Mouse (Mus musculus): Measurements from ENCODE around the gene C030005K15Rik. TPM values are rescaled to one million over a fixed set of nuclear protein-coding genes. Genes with fewer than 3 reads are reported as not detected.
"Not testable (repeated sequence)": the region's sequence is repeated elsewhere in the genome, so short reads cannot be mapped to it uniquely, and the experiment has no call there.

Gene C030005K15Rik
- not detected in 2 replicates for polyA plus RNA-seq (2014; fragmentation: Nextera tagmentation; extraction: Ambion mirVana)

DNA sequence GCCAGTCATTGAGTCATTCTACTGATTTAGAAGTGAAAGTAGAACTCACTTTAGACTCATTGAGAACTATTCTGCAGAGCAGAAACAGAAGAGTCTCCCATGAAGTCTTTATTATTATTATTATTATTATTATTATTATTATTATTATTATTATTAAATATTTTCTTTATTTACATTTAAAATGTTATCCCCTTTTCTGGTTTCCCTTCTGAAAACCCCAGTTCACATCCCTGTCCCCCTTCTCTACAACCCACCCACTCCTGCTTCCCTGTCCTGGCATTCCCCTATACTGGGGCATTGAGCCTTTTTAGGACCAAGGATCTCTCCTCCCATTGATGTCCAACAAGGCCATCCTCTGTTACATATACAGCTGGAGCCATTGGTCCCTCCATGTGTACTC is at the start of gene C030005K15Rik:
TSS of gene C030005K15Rik (minus strand) at position 101 of the 400 bp plus-strand sequence.
- not testable (repeated sequence) for ATAC-seq (ENCODE audit: insufficient number of reproducible peaks, insufficient read depth, low FRiP score, low read depth); H3K4me3 ChIP-seq (ENCODE audit: low read depth, low read length); H3K27me3 ChIP-seq (ENCODE audit: control insufficient read depth, insufficient read depth, low read length)

GRCm38 (mm10) chr10:97768171-97768749 is 41.7 kb upstream of the C030005K15Rik start:
- H3K4me3 ChIP-seq (ENCODE audit: low read depth, low read length): no peak overlapping the region
- no peaks in the 10 kb centered on the region for H3K27me3 ChIP-seq (ENCODE audit: control insufficient read depth, insufficient read depth, low read length)
- no peaks in the 10 kb centered on the region for H3K4me1 ChIP-seq (ENCODE audit: control insufficient read depth, insufficient read depth, low read length)
- no peak overlapping the region for H3K9ac ChIP-seq (replicated peaks; ENCODE audit: low read depth, low read length)
- 56% methylated on average over 5 of the region's 5 CpGs for WGBS
- H3K9me3 ChIP-seq (ENCODE audit: control insufficient read depth, low read depth, low read length): no peaks in the 10 kb centered on the region
- no peak for ATAC-seq (ENCODE audit: insufficient number of reproducible peaks, insufficient read depth, low FRiP score, low read depth)
- H3K36me3 ChIP-seq (ENCODE audit: control insufficient read depth, insufficient read depth, low read length): no peaks in the 10 kb centered on the region
- no peak overlapping the region for H3K4me2 ChIP-seq (replicated peaks; ENCODE audit: low read depth, low read length)
- H3K27ac ChIP-seq (ENCODE audit: low read length): no peak overlapping the region

More for the DNA sequence above, at the start of gene C030005K15Rik:
- H3K9me3 ChIP-seq (ENCODE audit: control insufficient read depth, low read depth, low read length); H3K4me2 ChIP-seq (replicated peaks; ENCODE audit: low read depth, low read length); H3K4me1 ChIP-seq (ENCODE audit: control insufficient read depth, insufficient read depth, low read length); H3K9ac ChIP-seq (replicated peaks; ENCODE audit: low read depth, low read length); H3K27ac ChIP-seq (ENCODE audit: low read length); H3K36me3 ChIP-seq (ENCODE audit: control insufficient read depth, insufficient read depth, low read length): not testable (repeated sequence)

GRCm38 (mm10) chr10:97753821-97754220 is 27.3 kb upstream of the C030005K15Rik start:
- Histone ChIP-seq H3K9me3 (ENCODE audit: control insufficient read depth, low read depth, low read length) (no peaks in the 10 kb centered on the region), H3K4me2 (replicated peaks; ENCODE audit: low read depth, low read length) (no peak overlapping the region), H3K4me3 (ENCODE audit: low read depth, low read length) (no peak overlapping the region), H3K27me3 (ENCODE audit: control insufficient read depth, insufficient read depth, low read length) (no peaks in the 10 kb centered on the region), H3K4me1 (ENCODE audit: control insufficient read depth, insufficient read depth, low read length) (no peaks in the 10 kb centered on the region), H3K9ac (replicated peaks; ENCODE audit: low read depth, low read length) (no peak overlapping the region), H3K36me3 (ENCODE audit: control insufficient read depth, insufficient read depth, low read length) (no peaks in the 10 kb centered on the region), H3K27ac (ENCODE audit: low read length) (no peak overlapping the region)
- 70% methylated on average over 4 of the region's 4 CpGs for WGBS
- ATAC-seq (ENCODE audit: insufficient number of reproducible peaks, insufficient read depth, low FRiP score, low read depth): no peak

GRCm38 (mm10) chr10:97747231-97747630 is 20.7 kb upstream of the C030005K15Rik start:
- no peaks in the 10 kb centered on the region for H3K4me1 ChIP-seq (ENCODE audit: control insufficient read depth, insufficient read depth, low read length)
- no peak for ATAC-seq (ENCODE audit: insufficient number of reproducible peaks, insufficient read depth, low FRiP score, low read depth)
- H3K9me3 ChIP-seq (ENCODE audit: control insufficient read depth, low read depth, low read length): no peaks in the 10 kb centered on the region
- H3K27ac ChIP-seq (ENCODE audit: low read length): no peak overlapping the region
- 72% methylated on average over 3 of the region's 3 CpGs for WGBS
- no peaks in the 10 kb centered on the region for H3K27me3 ChIP-seq (ENCODE audit: control insufficient read depth, insufficient read depth, low read length)
- H3K9ac ChIP-seq (replicated peaks; ENCODE audit: low read depth, low read length): no peak overlapping the region
- H3K4me3 ChIP-seq (ENCODE audit: low read depth, low read length): no peak overlapping the region
- no peaks in the 10 kb centered on the region for H3K36me3 ChIP-seq (ENCODE audit: control insufficient read depth, insufficient read depth, low read length)
- H3K4me2 ChIP-seq (replicated peaks; ENCODE audit: low read depth, low read length): no peak overlapping the region

GRCm38 (mm10) chr10:97725929-97726328 is 626 bp downstream of the C030005K15Rik start:
- 12% methylated on average over 1 of the region's 1 CpGs for WGBS

DNA sequence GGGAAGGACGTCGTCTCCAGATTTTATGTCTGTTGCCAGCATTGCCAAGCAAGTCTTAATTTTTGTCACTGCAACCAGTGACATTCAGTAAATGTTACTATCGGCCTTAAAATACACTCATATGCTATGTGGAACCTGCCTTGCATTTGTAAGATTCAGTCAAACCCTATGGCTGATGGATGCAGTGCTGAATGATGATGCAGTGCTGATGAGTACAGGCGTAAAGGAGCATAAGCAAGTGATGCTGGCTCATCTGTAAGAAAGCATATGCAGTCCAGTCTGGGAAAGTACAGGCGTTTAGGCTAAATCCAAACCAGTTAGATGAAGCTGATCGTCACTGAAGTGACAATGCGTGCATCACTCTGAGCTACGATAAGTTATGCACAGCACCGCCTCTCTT is 3.8 kb downstream of the C030005K15Rik start:
- no peak overlapping the region for H3K4me3 ChIP-seq (ENCODE audit: low read depth, low read length)
- no peak overlapping the region for H3K9ac ChIP-seq (replicated peaks; ENCODE audit: low read depth, low read length)
- no peaks in the 10 kb centered on the region for H3K9me3 ChIP-seq (ENCODE audit: control insufficient read depth, low read depth, low read length)
- H3K4me2 ChIP-seq (replicated peaks; ENCODE audit: low read depth, low read length): no peak overlapping the region
- no peaks in the 10 kb centered on the region for H3K27me3 ChIP-seq (ENCODE audit: control insufficient read depth, insufficient read depth, low read length)
- no peaks in the 10 kb centered on the region for H3K36me3 ChIP-seq (ENCODE audit: control insufficient read depth, insufficient read depth, low read length)
- ATAC-seq (ENCODE audit: insufficient number of reproducible peaks, insufficient read depth, low FRiP score, low read depth): no peak
- H3K27ac ChIP-seq (ENCODE audit: low read length): no peak overlapping the region
- 92% methylated on average over 9 of the region's 9 CpGs for WGBS
- H3K4me1 ChIP-seq (ENCODE audit: control insufficient read depth, insufficient read depth, low read length): no peaks in the 10 kb centered on the region

More at GRCm38 (mm10) chr10:97725929-97726328, 626 bp downstream of the C030005K15Rik start:
- no peaks in the 10 kb centered on the region for H3K36me3 ChIP-seq (ENCODE audit: control insufficient read depth, insufficient read depth, low read length)
- no peaks in the 10 kb centered on the region for H3K27me3 ChIP-seq (ENCODE audit: control insufficient read depth, insufficient read depth, low read length)
- H3K9me3 ChIP-seq (ENCODE audit: control insufficient read depth, low read depth, low read length): no peaks in the 10 kb centered on the region
- ATAC-seq (ENCODE audit: insufficient number of reproducible peaks, insufficient read depth, low FRiP score, low read depth): no peak
- H3K4me1 ChIP-seq (ENCODE audit: control insufficient read depth, insufficient read depth, low read length): no peaks in the 10 kb centered on the region
- H3K4me2 ChIP-seq (replicated peaks; ENCODE audit: low read depth, low read length): no peak overlapping the region
- no peak overlapping the region for H3K4me3 ChIP-seq (ENCODE audit: low read depth, low read length)
- H3K27ac ChIP-seq (ENCODE audit: low read length): no peak overlapping the region
- no peak overlapping the region for H3K9ac ChIP-seq (replicated peaks; ENCODE audit: low read depth, low read length)

GRCm38 (mm10) chr10:97720625-97721024 is 5.9 kb downstream of the C030005K15Rik start:
- H3K9ac ChIP-seq (replicated peaks; ENCODE audit: low read depth, low read length): no peak overlapping the region
- H3K4me2 ChIP-seq (replicated peaks; ENCODE audit: low read depth, low read length): no peak overlapping the region
- H3K27ac ChIP-seq (ENCODE audit: low read length): no peak overlapping the region
- 74% methylated on average over 1 of the region's 1 CpGs for WGBS
- H3K9me3 ChIP-seq (ENCODE audit: control insufficient read depth, low read depth, low read length): no peaks in the 10 kb centered on the region
- H3K36me3 ChIP-seq (ENCODE audit: control insufficient read depth, insufficient read depth, low read length): no peaks in the 10 kb centered on the region
- no peaks in the 10 kb centered on the region for H3K4me1 ChIP-seq (ENCODE audit: control insufficient read depth, insufficient read depth, low read length)
- no peak overlapping the region for H3K4me3 ChIP-seq (ENCODE audit: low read depth, low read length)
- no peak for ATAC-seq (ENCODE audit: insufficient number of reproducible peaks, insufficient read depth, low FRiP score, low read depth)
- no peaks in the 10 kb centered on the region for H3K27me3 ChIP-seq (ENCODE audit: control insufficient read depth, insufficient read depth, low read length)

DNA sequence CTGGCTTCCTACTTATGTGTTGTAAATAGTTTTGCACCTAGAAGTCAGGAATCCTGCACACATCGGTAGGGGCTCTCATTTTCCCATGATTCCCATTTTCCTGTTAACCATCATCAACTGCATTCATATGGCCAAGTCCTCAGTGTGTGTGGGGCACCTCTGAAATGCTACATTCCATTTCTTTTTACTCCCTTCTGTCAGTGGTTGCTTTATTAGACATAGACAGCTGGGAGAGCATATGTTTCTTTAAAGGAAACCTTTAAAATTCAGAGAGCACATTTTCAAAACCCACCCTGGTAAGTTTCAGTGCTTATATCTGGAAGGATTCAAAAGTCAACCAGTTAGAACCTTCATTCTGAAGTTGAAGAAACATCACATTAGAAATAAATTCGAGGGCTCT is 8.5 kb downstream of the C030005K15Rik start:
- 76% methylated on average over 2 of the region's 2 CpGs for WGBS
- no peak for ATAC-seq (ENCODE audit: insufficient number of reproducible peaks, insufficient read depth, low FRiP score, low read depth)
- no peaks in the 10 kb centered on the region for H3K9me3 ChIP-seq (ENCODE audit: control insufficient read depth, low read depth, low read length)
- H3K27me3 ChIP-seq (ENCODE audit: control insufficient read depth, insufficient read depth, low read length): no peaks in the 10 kb centered on the region
- H3K4me1 ChIP-seq (ENCODE audit: control insufficient read depth, insufficient read depth, low read length): no peaks in the 10 kb centered on the region
- no peaks in the 10 kb centered on the region for H3K36me3 ChIP-seq (ENCODE audit: control insufficient read depth, insufficient read depth, low read length)
- no peak overlapping the region for H3K9ac ChIP-seq (replicated peaks; ENCODE audit: low read depth, low read length)
- no peak overlapping the region for H3K27ac ChIP-seq (ENCODE audit: low read length)
- H3K4me2 ChIP-seq (replicated peaks; ENCODE audit: low read depth, low read length): no peak overlapping the region
- no peak overlapping the region for H3K4me3 ChIP-seq (ENCODE audit: low read depth, low read length)

GRCm38 (mm10) chr10:97717233-97717632 is 9.3 kb downstream of the C030005K15Rik start:
- Histone ChIP-seq H3K27ac (ENCODE audit: low read length) (no peak overlapping the region), H3K9ac (replicated peaks; ENCODE audit: low read depth, low read length) (no peak overlapping the region), H3K27me3 (ENCODE audit: control insufficient read depth, insufficient read depth, low read length) (no peaks in the 10 kb centered on the region), H3K4me3 (ENCODE audit: low read depth, low read length) (no peak overlapping the region), H3K4me1 (ENCODE audit: control insufficient read depth, insufficient read depth, low read length) (no peaks in the 10 kb centered on the region), H3K9me3 (ENCODE audit: control insufficient read depth, low read depth, low read length) (no peaks in the 10 kb centered on the region), H3K36me3 (ENCODE audit: control insufficient read depth, insufficient read depth, low read length) (no peaks in the 10 kb centered on the region), H3K4me2 (replicated peaks; ENCODE audit: low read depth, low read length) (no peak overlapping the region)
- WGBS: 70% methylated on average over 1 of the region's 1 CpGs
- no peak for ATAC-seq (ENCODE audit: insufficient number of reproducible peaks, insufficient read depth, low FRiP score, low read depth)

Measured in stomach, embryonic 14.5 days (tissue).